Mouse (Mus musculus): ENCODE results near the gene Mamdc4. TPM values are rescaled to one million over a fixed set of nuclear protein-coding genes. Genes with fewer than 3 reads are reported as not detected.

Gene Mamdc4
- total and polyA plus RNA-seq, 3 experiments: 17.6 to 21.6 TPM; not detected in 1

GRCm38 (mm10) chr2:25558774-25559173 lies 15.9 kb downstream of the Mamdc4 start:
- H3K36me3 ChIP-seq (ENCODE audit: control insufficient read depth in 1 of 2, insufficient read depth in 2 of 2, low read length in 2 of 2): peaks cover 6 to 10% of the 10 kb centered on the region in 2 experiments

DNA sequence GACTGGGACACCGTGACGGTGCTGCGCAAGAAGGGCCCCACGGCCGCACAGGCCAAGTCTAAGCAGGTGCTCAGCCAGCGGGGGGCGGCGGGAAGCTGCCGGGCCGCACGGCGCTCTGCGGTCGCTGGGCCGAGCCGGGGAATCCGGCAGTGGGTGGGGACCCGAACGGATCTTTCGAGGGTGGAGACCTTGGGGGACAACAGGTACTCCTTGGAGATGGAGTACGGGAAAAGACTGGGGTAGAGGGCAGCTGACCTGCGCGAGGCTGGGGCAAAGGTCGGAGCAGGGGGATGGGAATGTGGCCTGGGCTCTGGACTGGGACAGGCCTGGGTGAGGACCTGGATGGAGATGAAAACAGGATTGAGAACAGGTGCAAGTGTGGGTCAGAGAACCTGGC lies 16.7 kb downstream of the Mamdc4 start:
- peak overlapping the region; percentile 74 to 86 for H3K4me3 ChIP-seq (ENCODE audit: control insufficient read depth in 1 of 2, insufficient read depth in 1 of 2, low read depth in 2 of 2, low read length in 2 of 2)
- no peaks in the 10 kb centered on the region for H3K9me3 ChIP-seq (replicated peaks; ENCODE audit: insufficient read depth, low read length)
- no peak overlapping the region; the same call in 1 of the 2 replicates for H3K27ac ChIP-seq (ENCODE audit: control insufficient read depth, low read depth, low read length)
- TF ChIP-seq MEF2A (IDR thresholded peaks at IDR 0.05; ENCODE audit: extremely low read depth, insufficient replicate concordance, low read depth, low read length, poor library complexity, severe bottlenecking) (no peak), ETS1 (IDR thresholded peaks at IDR 0.05; ENCODE audit: low read depth, low read length) (no peak), USF2 (IDR thresholded peaks at IDR 0.05; ENCODE audit: borderline replicate concordance in 1 of 2, insufficient read depth in 1 of 2, low read depth in 1 of 2, low read length in 2 of 2) (no peak), JUND (IDR thresholded peaks at IDR 0.05; ENCODE audit: low read depth, low read length) (no peak), SIN3A (IDR thresholded peaks at IDR 0.05; ENCODE audit: low read length) (no peak; the same call in 1 of the 2 replicates), MAFK (IDR thresholded peaks at IDR 0.05; ENCODE audit: borderline replicate concordance, low read depth, low read length) (no peak), POLR2A (IDR thresholded peaks at IDR 0.05; ENCODE audit: control insufficient read depth in 1 of 2, insufficient read depth in 1 of 2, low read depth in 1 of 2, low read length in 2 of 2, poor library complexity in 1 of 2) (no peak), E2F4 (IDR thresholded peaks at IDR 0.05; ENCODE audit: borderline replicate concordance, low read depth, low read length) (no peak), ZC3H11A (IDR thresholded peaks at IDR 0.05; ENCODE audit: low read depth, low read length) (no peak), CHD2 (IDR thresholded peaks at IDR 0.05; ENCODE audit: low read length) (no peak), TBP (IDR thresholded peaks at IDR 0.05; ENCODE audit: low read depth, low read length) (no peak), ZNF384 (IDR thresholded peaks at IDR 0.05; ENCODE audit: low read depth, low read length) (no peak), UBTF (IDR thresholded peaks at IDR 0.05; ENCODE audit: borderline replicate concordance, insufficient read depth, low read depth, low read length) (no peak), TAL1 (IDR thresholded peaks at IDR 0.05; ENCODE audit: low read length) (no peak), CTCF (IDR thresholded peaks at IDR 0.05 in 2 of 3, conservative IDR thresholded peaks at IDR 0.05 in 1 of 3; ENCODE audit: control insufficient read depth in 1 of 3, insufficient read depth in 1 of 3, low read depth in 2 of 3, low read length in 3 of 3, poor library complexity in 1 of 3, severe bottlenecking in 1 of 3) (no peak), MAZ (IDR thresholded peaks at IDR 0.05; ENCODE audit: low read depth, low read length) (no peak; the same call in 1 of the 2 replicates), TCF12 (IDR thresholded peaks at IDR 0.05; ENCODE audit: low read depth, low read length) (no peak), POLR2AphosphoS2 (IDR thresholded peaks at IDR 0.05; ENCODE audit: low read length) (no peak)
- H3K27me3 ChIP-seq (ENCODE audit: control insufficient read depth in 1 of 2, insufficient read depth in 2 of 2, low read length in 2 of 2): no peaks in the 10 kb centered on the region
- H3K9ac ChIP-seq (ENCODE audit: control insufficient read depth, low read depth, low read length, poor library complexity, severe bottlenecking): peak overlapping the region; percentile 87
- no peak for DNase-seq (ENCODE audit: low read depth, low spot score)
- peaks cover 20% of the 10 kb centered on the region for H3K79me2 ChIP-seq (ENCODE audit: control insufficient read depth, insufficient read depth, low read length, poor library complexity)
- H3K4me1 ChIP-seq (ENCODE audit: control insufficient read depth in 1 of 2, insufficient read depth in 2 of 2, low read length in 2 of 2): peaks cover 5 to 9% of the 10 kb centered on the region in 2 experiments
- peaks cover 6 to 11% of the 10 kb centered on the region in 2 experiments for H3K36me3 ChIP-seq (ENCODE audit: control insufficient read depth in 1 of 2, insufficient read depth in 2 of 2, low read length in 2 of 2)

More at GRCm38 (mm10) chr2:25558774-25559173, 15.9 kb downstream of the Mamdc4 start:
- no peak overlapping the region for H3K27ac ChIP-seq (ENCODE audit: control insufficient read depth, low read depth, low read length)
- H3K79me2 ChIP-seq (ENCODE audit: control insufficient read depth, insufficient read depth, low read length, poor library complexity): peaks cover 20% of the 10 kb centered on the region
- H3K27me3 ChIP-seq (ENCODE audit: control insufficient read depth in 1 of 2, insufficient read depth in 2 of 2, low read length in 2 of 2): no peaks in the 10 kb centered on the region
- no peak for DNase-seq (ENCODE audit: low read depth, low spot score)
- H3K4me1 ChIP-seq (ENCODE audit: control insufficient read depth in 1 of 2, insufficient read depth in 2 of 2, low read length in 2 of 2): peaks cover 4 to 7% of the 10 kb centered on the region in 2 experiments
- peak overlapping the region; percentile 74 to 86 for H3K4me3 ChIP-seq (ENCODE audit: control insufficient read depth in 1 of 2, insufficient read depth in 1 of 2, low read depth in 2 of 2, low read length in 2 of 2)
- H3K9me3 ChIP-seq (replicated peaks; ENCODE audit: insufficient read depth, low read length): no peaks in the 10 kb centered on the region
- H3K9ac ChIP-seq (ENCODE audit: control insufficient read depth, low read depth, low read length, poor library complexity, severe bottlenecking): peak overlapping the region; percentile 87
- TF ChIP-seq RCOR1 (IDR thresholded peaks at IDR 0.05; ENCODE audit: low read depth, low read length) (no peak), TCF12 (IDR thresholded peaks at IDR 0.05; ENCODE audit: low read depth, low read length) (no peak), ZC3H11A (IDR thresholded peaks at IDR 0.05; ENCODE audit: low read depth, low read length) (no peak), ETS1 (IDR thresholded peaks at IDR 0.05; ENCODE audit: low read depth, low read length) (no peak), CHD1 (IDR thresholded peaks at IDR 0.05; ENCODE audit: low read depth, low read length) (no peak)
